Mouse (Mus musculus): ENCODE data around the gene Atp1a2.
A peak's percentile ranks its signal among the peaks of the same experiment; 100 is the strongest.

Atp1a2 gene

DNA sequence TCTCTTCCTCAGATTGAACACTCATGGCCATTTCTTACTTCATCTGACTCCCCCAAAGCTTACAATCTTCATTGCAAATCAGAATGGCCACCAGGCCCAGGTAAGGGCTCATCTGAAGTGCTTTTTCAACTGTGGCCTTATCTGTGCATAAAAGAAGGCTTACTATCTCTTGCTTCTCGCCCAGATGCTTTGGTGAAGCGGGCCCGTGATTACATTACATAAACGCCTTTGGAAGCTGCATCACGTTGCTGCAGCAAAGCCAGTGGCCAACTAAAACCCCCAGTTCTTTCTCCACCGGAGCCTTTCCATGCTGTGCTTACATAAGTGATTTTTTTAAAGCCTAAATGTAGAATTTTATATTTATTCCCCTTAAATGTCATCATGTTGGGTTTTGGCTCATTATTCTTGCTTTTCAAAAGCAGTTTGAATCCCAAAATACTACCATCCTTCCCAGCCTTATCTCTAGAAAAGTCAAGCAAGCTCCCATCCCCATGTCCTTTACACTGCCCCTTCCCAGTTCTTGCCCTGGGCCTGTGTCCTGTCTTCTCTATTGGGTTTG is 26.0 kb upstream of the Atp1a2 start:
- DNase-seq = no peak

DNA sequence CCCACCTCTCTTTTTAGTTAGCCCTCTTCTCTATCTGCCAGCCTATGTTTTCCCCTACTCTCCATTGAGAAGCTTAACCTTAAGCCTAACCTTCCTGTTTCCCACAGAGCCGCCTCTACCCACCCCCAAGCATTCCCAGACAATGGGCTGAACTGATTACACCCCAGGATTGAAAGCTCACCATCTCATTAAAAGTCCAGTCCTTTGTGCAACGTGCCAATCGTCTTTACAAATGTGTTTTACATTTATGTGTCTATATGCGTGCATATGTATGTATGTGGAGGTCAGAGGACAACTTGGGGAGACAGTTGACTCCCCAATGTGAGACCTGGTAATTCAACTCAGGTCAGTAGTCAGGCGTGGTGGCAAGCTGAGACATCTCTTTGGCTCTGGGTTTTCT is 25.4 kb upstream of the Atp1a2 start:
- DNase-seq = no peak

DNA sequence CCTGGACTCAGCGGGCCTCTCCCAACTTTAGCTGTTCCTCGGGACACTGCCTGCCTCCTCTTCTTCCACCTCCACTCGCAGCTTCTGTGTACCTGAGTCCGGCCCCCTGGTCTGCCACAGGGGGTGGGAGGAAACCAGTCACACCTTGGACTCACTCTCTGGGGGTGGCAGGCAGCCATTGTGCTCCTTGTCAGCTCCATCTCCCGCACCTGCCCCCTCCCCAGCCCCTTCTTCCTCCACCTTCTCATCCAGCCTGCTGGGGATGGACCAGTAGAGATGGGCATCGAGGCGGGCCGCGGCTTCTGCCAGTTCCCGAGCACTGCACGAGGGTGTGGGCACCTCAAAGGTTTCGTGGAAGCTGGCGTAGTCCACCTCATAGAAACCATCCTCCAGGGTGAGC is 24.9 kb upstream of the Atp1a2 start:
- no peak for DNase-seq

DNA sequence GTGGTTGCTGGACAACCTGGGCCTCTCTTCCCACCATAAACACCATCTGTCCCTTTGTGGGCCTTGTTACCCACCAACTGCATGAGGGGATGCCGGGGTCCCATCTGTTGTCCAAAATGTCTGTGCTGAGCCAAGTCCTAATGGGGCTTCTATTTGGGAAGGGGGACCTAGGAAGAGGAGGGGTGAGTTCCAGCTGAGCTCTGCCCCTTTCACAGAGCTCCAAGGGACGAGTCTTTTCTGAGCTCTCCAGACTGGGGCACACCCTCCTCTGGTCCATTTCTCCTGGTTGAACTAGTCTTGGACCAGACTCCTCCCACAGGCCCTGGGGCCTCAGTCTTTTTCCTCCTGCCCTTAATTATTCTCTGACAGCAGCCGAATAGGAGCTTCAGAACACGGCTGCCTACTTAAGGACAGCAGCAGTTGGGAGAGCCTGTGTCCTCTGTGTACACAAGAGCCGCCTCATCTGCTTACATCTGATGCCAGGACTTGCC is 22.1 kb upstream of the Atp1a2 start:
- peak; percentile 67 for DNase-seq

DNA sequence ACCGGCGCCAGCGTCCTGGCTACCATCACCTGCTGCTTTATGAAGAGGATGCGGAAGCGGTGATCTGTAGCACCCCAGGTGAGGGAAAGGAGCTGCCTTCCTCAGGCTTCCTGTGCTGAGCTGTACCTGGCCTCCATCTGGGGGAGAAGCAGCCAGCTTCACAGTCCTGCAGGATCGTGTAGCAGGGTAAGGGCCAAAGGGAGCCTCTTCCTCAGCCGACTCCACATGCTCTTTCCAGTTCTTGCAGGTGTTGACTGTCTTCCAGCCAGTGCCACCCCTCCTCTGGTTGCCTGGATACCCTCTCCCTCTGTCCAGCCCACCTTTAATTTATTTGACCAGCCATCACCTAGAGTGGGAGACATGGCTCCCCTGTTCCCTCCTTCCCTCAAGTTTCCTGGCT is 21.5 kb upstream of the Atp1a2 start:
- DNase-seq = no peak

DNA sequence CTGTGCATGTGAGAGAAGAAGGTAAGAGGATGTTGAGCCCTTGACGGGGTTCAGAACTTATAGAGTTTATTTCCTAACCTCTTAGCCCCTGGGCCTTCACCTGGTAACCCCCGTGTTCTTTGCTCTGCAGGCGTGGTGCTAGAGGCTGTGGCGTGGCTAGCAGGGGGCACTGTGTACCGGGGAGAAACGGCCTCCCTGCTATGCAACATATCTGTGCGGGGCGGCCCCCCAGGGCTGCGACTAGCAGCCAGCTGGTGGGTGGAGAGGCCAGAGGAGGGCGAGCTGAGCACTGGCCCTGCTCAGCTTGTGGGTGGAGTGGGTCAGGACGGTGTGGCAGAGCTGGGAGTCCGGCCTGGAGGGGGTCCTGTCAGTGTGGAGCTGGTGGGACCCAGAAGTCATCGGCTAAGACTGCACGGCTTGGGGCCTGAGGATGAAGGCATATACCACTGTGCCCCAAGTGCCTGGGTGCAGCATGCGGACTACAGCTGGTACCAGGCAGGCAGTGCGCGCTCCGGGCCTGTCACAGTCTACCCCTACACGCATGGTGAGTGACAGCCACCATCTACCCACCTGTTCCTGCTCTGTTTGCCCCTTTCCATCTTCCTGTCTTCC is 20.7 kb upstream of the Atp1a2 start:
- no peak for DNase-seq

DNA sequence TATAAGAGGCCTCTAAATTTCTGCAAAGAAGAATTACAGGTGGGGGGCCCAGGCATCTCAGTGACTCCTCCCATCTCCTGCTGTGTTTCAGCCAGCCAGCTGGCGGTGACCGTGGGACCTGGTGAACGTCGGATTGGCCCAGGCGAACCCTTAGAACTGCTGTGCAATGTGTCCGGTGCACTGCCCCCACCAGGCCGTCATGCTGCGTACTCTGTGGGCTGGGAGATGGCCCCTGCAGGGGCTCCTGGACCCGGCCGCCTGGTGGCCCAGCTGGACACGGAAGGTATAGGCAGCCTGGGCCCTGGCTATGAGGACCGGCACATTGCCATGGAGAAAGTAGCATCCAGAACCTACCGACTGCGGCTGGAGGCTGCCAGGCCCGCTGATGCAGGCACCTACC is 20.1 kb upstream of the Atp1a2 start:
- no peak for DNase-seq

DNA sequence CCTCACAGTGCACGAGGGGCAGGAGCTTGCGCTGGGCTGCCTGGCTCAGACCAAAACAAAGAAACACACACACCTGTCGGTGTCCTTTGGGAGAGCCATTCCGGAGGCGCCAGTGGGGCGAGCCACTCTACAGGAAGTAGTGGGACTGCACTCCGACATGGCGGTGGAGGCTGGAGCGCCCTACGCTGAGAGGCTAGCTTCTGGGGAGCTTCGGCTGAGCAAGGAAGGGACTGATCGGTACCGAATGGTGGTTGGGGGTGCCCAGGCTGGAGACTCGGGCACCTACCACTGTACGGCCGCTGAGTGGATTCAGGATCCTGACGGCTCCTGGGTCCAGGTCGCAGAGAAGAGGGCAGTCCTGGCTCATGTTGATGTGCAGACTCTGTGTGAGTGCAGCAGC is 19.6 kb upstream of the Atp1a2 start:
- DNase-seq = no peak

DNA sequence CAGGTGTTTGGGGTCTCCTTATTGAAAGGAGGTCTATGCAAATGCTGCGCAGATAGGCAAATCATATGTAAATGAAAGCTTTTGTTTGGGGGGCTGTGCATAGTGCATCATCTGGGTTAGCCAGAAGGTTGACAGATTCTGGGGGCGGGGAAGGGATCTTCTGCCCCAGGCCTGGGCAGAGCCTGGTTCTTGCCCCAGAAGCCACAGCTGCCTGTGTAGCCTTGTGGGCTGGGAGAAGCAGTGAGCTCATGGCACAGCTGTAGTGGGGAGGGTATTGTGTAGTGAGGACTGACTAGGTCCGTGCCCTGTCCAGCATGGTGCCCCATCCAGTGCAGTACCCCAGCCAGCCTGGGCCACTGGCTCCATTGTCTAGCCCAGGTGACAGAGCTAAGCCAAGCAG is 17.0 kb upstream of the Atp1a2 start:
- DNase-seq = no peak

DNA sequence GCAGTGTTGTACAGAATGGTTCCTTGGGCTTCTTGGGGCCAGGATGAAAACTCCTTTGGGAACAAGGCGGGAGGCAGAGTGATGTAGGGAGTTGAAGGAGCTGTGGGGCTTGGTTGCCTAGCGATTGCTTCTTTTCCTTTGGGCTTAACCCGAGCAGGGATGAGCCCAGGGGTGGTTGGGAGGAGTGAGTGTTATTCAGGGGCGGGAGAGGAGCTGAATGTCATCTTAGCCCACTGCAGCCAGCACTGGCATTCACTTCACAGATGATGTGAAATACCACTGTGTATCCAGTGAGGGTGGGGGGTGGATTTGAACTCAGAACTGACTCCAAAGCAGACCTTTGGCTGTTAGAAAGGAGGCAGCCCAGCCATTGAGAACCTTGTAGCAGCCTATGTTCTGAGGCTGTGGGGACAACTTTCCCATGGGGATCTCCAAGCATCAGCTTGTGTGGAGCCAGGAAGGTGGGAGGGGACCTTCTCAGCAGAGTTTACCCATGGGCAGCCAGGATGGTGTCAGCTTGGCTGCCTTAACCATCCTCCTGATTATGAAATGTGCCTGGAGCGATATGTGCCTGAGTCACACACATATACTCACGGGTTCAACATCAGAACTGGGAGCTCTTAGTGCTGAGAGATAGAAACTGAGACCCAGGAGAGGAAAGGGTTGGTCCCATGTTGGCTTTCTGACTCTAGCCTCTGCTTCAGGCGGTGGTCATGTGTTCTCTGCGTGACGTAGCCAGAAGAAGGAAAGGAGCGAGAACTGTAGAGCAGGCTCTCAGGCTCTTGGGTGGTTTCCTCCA is 15.9 kb upstream of the Atp1a2 start:
- no peak for DNase-seq

DNA sequence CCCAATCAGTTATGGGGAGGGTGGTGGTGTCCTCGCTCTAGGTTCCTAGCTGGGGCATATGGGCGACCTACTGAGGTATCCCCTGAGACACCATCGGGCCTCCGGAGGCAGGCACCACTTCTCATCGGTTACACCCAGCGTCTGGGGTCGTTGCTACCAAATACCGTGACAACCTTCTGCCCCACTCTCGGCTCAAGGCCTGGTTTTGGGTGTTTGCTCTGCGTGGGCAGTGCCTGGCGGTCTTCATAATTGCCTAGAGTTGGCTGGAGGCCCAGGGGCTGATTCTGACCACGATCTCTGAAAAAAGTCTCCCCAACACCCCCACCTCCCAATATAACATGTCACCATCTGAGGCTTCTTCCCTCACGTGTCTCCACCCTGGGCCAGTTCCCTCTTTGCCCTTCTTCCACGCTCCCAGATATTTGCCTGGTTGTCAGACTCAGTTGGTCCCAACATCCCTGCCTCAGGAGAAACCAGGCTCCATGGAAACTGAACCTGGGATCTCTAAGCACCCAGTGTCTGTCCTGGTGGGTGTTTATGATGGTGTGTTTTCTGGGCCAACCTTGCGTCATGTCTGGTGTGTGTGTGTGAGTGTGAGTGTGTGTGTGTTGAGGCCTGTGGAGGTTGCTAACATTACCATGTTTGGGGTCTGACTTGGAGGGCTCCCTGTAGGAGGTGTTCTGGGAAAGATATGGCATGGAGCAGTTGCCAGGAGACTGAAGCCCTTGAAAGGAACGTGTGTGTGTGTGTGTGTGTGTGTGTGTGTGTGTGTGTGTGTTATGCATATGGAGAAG is 15.1 kb upstream of the Atp1a2 start:
- peak; percentile 58 for DNase-seq

DNA sequence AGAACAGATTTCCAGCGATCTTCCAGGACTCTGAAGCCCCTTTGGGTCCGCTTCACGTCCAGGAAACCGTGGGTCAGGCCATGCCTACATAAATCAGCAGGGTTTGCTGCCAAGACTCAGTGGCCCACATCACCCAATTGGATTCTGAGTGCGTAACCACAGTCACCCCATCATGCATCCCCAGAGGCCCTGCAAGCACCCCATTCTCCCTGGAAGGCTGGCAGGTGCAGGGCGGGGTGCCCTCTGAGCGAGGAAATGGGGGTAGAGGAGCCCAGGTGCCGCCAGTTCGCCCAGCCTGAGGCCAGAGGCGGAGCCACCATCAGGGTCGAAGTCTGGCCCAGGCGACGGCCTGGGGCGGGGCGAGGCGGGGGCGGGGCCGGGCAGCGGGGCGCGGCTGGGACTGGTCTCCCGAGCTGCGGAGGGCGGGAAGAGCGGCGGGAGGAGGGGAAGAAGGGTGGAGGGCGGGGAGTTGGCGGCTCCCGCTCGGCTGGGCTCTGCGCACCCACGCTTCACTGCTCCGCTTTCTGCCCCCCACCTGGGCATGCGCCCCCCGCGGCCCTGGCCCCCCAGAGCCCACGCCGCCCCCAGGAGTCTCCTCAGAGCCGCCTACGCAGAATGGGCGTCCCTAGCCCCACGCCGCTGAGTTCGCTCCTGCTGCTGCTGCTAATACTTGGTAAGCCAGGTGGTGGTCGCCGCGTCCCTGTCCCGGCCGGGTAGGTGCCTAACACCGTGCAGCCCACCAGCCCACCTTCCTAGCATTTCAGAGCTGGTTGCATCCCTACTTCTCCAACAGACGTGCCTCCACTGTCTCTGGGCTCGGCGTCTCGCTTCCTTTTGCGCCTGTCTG is 14.3 kb upstream of the Atp1a2 start:
- peak; percentile 93 for DNase-seq

DNA sequence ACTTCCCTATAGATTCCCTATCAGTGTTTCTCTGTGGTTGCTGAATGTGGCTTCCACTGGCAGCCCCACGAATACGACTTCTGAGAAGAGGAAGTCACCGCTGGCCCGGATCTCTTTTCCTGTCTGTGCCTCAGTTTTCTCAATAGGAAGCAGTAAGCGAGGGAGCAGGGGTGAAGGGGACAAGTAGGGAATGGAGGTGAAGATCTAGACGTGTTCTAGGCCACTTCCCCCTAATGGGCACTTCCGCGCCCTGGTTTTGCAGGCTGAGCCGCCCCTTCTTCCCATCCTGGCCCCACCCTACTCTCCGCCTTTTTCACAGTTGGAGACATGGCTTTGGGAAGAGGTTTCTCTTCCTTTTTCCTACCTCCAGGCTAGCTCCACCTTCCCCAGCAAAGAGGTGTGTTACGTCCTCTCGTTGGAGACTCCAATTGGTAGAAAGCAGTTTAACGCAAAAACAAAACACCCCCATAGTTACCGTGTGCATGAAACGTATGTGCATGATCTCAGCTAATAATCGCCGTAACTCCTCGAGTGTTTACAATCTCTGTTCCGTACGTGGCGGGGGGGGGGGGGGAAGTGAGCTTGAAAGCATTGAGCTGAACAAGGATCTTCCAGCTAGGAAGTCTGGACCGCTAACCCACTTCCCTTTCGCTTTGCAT is 13.5 kb upstream of the Atp1a2 start:
- peak; percentile 54 for DNase-seq

DNA sequence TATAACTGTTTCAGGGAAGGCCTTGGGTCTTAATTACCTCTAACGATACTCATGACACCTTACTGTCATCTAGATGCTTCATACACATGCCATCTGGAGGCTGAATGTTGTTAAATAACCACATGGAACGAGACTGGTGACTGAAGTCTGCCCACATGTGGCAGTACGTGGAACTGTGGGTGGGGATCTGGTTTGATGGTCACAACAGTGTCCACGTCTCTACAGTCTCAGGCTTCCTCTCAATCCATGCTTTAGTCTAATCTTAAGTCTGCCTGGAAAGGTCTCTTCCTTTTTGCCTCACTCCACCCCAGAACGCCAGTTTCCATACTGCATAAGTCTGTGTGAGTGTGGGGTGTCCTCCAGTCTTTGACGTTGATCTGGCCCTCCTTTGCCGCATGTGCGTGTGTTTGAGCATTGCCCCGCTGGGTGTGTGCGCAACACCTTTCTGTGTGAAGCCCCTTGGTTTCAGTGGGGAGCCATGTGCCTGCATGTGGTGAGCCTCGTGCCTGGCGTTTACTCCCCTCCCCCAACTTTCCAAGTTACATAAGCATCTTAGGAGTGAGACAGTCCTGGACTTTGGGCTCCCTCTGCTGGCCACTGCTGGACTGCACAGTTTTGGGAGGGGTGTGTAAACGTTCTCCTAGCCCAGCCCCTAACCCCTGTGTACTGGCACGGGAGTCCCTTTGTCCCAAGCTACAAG is 12.0 kb upstream of the Atp1a2 start:
- peak; percentile 97 for DNase-seq

DNA sequence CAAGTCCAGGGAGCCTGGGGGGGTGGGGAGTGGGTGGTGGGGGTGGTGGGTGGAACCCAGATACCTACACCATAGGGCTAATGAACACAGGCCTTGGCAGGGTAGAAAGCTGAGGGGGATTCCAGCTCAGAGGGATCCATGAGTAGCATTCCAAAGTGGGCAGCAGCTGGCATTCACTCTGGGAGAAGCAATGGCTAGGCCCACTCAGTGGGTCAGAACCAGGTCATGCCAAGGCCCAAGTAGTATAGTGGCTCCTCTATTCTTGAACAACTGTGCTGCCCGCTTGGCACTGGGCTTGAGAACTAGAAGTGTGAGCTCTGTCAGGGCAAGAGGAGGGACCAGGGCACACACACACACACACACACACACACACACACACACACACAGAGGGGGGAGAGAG is 10.5 kb upstream of the Atp1a2 start:
- no peak for DNase-seq

DNA sequence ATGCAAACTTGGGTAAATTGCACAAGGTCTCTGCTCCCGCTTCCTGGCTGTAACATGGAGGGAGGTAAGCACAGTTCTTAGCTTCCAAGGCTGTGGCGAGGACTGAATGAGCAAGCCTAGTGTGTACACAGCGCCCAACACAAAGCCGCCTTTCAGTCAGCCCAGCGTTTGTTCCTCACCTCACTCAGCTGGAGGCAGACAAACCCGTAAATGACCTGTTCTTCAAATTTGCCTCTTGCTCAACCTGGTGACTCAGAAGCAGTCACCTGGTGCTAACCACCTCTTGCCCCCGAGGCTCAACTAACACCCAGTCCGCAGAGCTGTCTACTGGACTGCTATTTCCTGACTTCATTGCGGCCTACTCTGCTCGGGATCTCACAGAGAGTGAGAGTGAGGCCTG is 10.1 kb upstream of the Atp1a2 start:
- no peak for DNase-seq

DNA sequence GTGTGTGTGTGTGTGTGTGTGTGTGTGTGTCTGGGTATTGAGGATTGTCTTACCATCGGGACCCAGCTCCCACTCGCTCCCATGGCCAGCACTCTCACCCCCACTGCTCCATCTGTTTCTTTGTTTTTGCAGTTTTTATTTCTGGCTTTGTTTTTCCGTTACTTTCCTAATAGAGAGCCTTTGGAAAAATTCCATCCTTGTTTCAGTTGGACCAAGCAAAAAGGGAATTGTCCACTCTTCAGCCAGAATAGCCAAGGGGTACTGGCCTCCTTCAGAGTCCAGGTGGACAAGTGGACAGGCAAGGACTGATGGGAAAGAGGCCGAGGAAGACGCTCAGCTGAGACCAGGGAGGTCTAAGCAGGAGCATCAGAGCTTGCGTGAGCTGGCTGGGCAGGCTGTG is 9.0 kb upstream of the Atp1a2 start:
- no peak for DNase-seq

DNA sequence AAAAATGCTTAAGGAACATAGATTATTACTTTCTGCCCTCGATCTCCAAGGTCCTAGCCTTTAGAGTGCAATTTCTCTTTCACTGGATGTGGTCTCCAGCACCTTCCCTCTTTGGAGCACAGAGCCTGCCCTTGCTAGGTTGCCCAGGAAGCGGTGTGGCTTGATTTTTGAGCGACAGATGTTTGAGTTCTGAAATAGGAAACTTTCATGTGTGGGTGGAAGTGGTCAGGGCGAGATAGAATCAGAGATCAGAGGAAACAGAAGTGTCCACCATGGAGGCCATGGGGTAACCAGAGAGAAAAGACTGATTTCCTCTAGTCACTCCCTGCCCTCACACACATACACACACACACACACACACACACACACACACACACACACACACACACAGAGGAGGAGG is 8.3 kb upstream of the Atp1a2 start:
- DNase-seq = no peak

DNA sequence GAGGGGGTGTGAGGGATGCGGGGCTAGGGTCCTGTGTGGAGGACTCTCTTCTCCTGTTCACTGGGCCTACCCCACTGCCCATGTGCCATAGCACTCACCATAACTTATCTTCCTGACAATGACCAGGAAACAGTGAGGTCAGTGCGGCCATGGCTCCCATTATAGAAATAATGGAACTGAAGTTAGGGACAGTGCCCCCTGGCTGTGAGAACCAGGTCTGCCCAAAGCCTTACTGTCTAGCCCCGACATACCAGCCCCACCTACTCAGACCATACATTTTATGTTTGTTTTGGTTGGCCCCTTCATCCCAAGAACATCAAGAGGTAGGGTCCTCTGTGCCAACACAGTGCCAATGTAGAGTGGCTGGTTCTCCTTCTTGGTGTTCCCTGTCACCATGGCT is 7.8 kb upstream of the Atp1a2 start:
- DNase-seq = no peak

DNA sequence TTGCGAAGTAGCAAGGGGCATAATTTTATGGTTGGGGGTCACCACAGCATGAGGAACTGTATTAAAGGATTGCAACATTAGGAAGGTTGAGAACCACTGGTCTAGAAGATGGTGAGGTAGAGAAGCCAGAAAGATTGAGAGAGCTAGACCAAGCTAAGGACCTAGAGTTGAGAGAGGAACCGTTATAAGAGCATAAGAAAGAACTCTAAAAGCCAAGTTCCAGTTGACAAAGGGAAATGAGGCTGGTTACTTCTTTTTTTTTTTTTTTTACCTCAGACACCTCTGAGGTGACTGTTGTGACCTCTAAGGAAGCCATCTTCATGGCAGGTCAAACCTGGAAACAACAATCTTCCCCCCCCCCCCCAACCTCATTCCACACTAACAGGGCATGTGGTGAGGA is 7.3 kb upstream of the Atp1a2 start:
- DNase-seq = no peak

DNA sequence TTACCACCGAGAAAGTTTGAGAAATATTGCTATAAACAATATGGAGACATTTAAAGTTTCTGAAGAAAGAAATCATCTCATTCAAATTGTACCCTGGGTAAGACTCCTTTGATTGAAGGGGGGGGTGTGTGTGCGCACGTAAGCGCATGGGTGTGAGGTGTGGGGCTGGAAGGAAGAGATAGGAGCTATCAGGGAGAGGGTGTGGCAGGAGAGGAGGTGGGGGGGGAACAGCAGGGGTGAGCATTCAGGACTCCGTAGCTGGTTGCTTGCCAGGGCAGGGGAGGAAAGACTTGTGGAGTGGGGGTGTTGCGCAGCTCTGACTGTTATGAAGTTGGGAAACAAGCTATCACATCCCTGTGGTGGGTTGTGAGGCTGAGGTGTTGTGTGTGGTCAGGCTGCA is 6.6 kb upstream of the Atp1a2 start:
- DNase-seq = no peak
